Mouse (Mus musculus) NIH3T3 (cell line): ENCODE data around the gene Cdh22.

Source experiments
- DNase-seq: peaks from one replicate; pipeline ENCODE4 v3.0.0-alpha.2; 2012; ENCODE audit warnings: low read depth

Cdh22 gene

GRCm38 (mm10) chr2:165089470-165089869, 145.2 kb downstream of the Cdh22 start:
- DNase-seq, result no peak

GRCm38 (mm10) chr2:165086634-165087033, 148.0 kb downstream of the Cdh22 start:
- no peak for DNase-seq

GRCm38 (mm10) chr2:165081257-165081656, 153.4 kb downstream of the Cdh22 start:
- no peak for DNase-seq

GRCm38 (mm10) chr2:165080657-165081056, 154.0 kb downstream of the Cdh22 start:
- no peak for DNase-seq

GRCm38 (mm10) chr2:165078605-165079004, 156.0 kb downstream of the Cdh22 start:
- peak; percentile 58 for DNase-seq

- no peak for DNase-seq
These were observed 156.6 kb downstream of the Cdh22 start for GRCm38 (mm10) chr2:165078045-165078444.

GRCm38 (mm10) chr2:165077055-165077454, 157.6 kb downstream of the Cdh22 start:
- DNase-seq, result no peak

- peak; percentile 87 for DNase-seq
These were observed 159.7 kb downstream of the Cdh22 start for GRCm38 (mm10) chr2:165074937-165075336.

- no peak for DNase-seq
These were observed 160.4 kb downstream of the Cdh22 start for GRCm38 (mm10) chr2:165074081-165074884.

- no peak for DNase-seq
These were observed 161.3 kb downstream of the Cdh22 start for GRCm38 (mm10) chr2:165073381-165073781.

- peak; percentile 84 for DNase-seq
These were observed 164.4 kb downstream of the Cdh22 start for GRCm38 (mm10) chr2:165070096-165070816.

- DNase-seq, result no peak
These were observed 165.8 kb downstream of the Cdh22 start for GRCm38 (mm10) chr2:165068806-165069205.

GRCm38 (mm10) chr2:165064489-165064888, 170.2 kb downstream of the Cdh22 start:
- no peak for DNase-seq

GRCm38 (mm10) chr2:165061638-165062433, 172.8 kb downstream of the Cdh22 start:
- DNase-seq, result no peak
